Mouse (Mus musculus): Measurements from ENCODE around the gene Ankrd11.

The Ankrd11 gene

GRCm38 (mm10) chr8:122928631-122929224 is 113.3 kb downstream of the Ankrd11 start:
- in situ Hi-C loops (cut with MboI, MseI): no loop called here

GRCm38 (mm10) chr8:122927841-122928240 is 114.2 kb downstream of the Ankrd11 start:
- in situ Hi-C loops (cut with MboI, MseI): no loop called here

- in situ Hi-C loops (cut with MboI, MseI): no loop called here
These were observed 115.3 kb downstream of the Ankrd11 start for GRCm38 (mm10) chr8:122926782-122927181.

GRCm38 (mm10) chr8:122925939-122926722 is 115.9 kb downstream of the Ankrd11 start:
- in situ Hi-C loops (cut with MboI, MseI): no loop called here

GRCm38 (mm10) chr8:122924091-122924490 is 118.0 kb downstream of the Ankrd11 start:
- in situ Hi-C loops (cut with MboI, MseI): no loop called here

GRCm38 (mm10) chr8:122923431-122924090 is 118.5 kb downstream of the Ankrd11 start:
- in situ Hi-C loops (cut with MboI, MseI): no loop called here

GRCm38 (mm10) chr8:122922945-122923344 is 119.1 kb downstream of the Ankrd11 start:
- in situ Hi-C loops (cut with MboI, MseI): no loop called here

- in situ Hi-C loops (cut with MboI, MseI): no loop called here
These were observed 121.2 kb downstream of the Ankrd11 start for GRCm38 (mm10) chr8:122920890-122921289.

GRCm38 (mm10) chr8:122918438-122919107 is 123.5 kb downstream of the Ankrd11 start:
- in situ Hi-C loops (cut with MboI, MseI): loop anchor here (5.0 kb wide), 1 partner anchor 104 kb away; no protein-coding TSS in a partner anchor

GRCm38 (mm10) chr8:122917531-122918392 is 124.3 kb downstream of the Ankrd11 start:
- in situ Hi-C loops (cut with MboI, MseI): loop anchor here (5.0 kb wide), 1 partner anchor 105 kb away; no protein-coding TSS in a partner anchor

- in situ Hi-C loops (cut with MboI, MseI): loop anchor here (5.0 kb wide), 1 partner anchor 106 kb away; no protein-coding TSS in a partner anchor
These were observed 125.3 kb downstream of the Ankrd11 start for GRCm38 (mm10) chr8:122916766-122917165.

GRCm38 (mm10) chr8:122912871-122913270 is 129.2 kb downstream of the Ankrd11 start:
- in situ Hi-C loops (cut with MboI, MseI): no loop called here

GRCm38 (mm10) chr8:122912150-122912549 is 129.9 kb downstream of the Ankrd11 start:
- in situ Hi-C loops (cut with MboI, MseI): no loop called here

GRCm38 (mm10) chr8:122906463-122907021 is 135.5 kb downstream of the Ankrd11 start:
- in situ Hi-C loops (cut with MboI, MseI): loop anchor here (5.0 kb wide), 2 partner anchors 151 to 276 kb away; no protein-coding TSS in a partner anchor

- in situ Hi-C loops (cut with MboI, MseI): loop anchor here (5.0 kb wide), 2 partner anchors 152 to 277 kb away; no protein-coding TSS in a partner anchor
These were observed 136.7 kb downstream of the Ankrd11 start for GRCm38 (mm10) chr8:122905346-122905745.

- in situ Hi-C loops (cut with MboI, MseI): no loop called here
These were observed 137.6 kb downstream of the Ankrd11 start for GRCm38 (mm10) chr8:122904496-122904895.

- in situ Hi-C loops (cut with MboI, MseI): no loop called here
These were observed 139.1 kb downstream of the Ankrd11 start for GRCm38 (mm10) chr8:122903002-122903401.

GRCm38 (mm10) chr8:122902581-122902980 is 139.5 kb downstream of the Ankrd11 start:
- in situ Hi-C loops (cut with MboI, MseI): no loop called here

GRCm38 (mm10) chr8:122901892-122902515 is 140.1 kb downstream of the Ankrd11 start:
- in situ Hi-C loops (cut with MboI, MseI): no loop called here

GRCm38 (mm10) chr8:122901476-122901875 is 140.6 kb downstream of the Ankrd11 start:
- in situ Hi-C loops (cut with MboI, MseI): no loop called here

Data from regulatory T cell (primary cell).